Mouse (Mus musculus) thymus, adult 2 months (tissue): ENCODE measurements around the gene Ank3.

ENCODE experiments used
- CTCF ChIP-seq: fragments of 200-500 bp; IDR thresholded peaks from 2 replicates; pipeline ENCODE4 v1.5.1; 2012; ENCODE audit warnings: mild to moderate bottlenecking, control low read depth, low read length, moderate library complexity, borderline replicate concordance; ENCODE audit not compliant: control insufficient read depth, poor library complexity, insufficient read depth; ENCODE audit errors: extremely low read depth
- POLR2A ChIP-seq: fragments of 200-500 bp; IDR thresholded peaks from 2 replicates; pipeline ENCODE4 v1.6.1; 2012; ENCODE audit warnings: mild to moderate bottlenecking, low read length, control low read depth, moderate library complexity; ENCODE audit not compliant: control insufficient read depth, poor library complexity, insufficient read depth; ENCODE audit errors: extremely low read depth

- TF ChIP-seq CTCF (no peak), POLR2A (no peak)
These were observed 136.1 kb downstream of the Ank3 start for GRCm38 (mm10) chr10:69534716-69535115.
